Mouse (Mus musculus) effector memory CD4-positive, alpha-beta T cell, adult 7 months (primary cell): ENCODE measurements around the gene Rasl11a. TPM values are rescaled to one million over a fixed set of nuclear protein-coding genes. Genes with fewer than 3 reads are reported as not detected.

Experiments
- polyA plus RNA-seq: library from polyadenylated mRNA; unstranded; fragments of 100-300 nt; shearing (Covaris generic); gene quantifications from one replicate; pipeline ENCODE4 v1.2.1, GENCODE M21; 2017

Gene Rasl11a
- polyA plus RNA-seq: 15.8 TPM

DNA sequence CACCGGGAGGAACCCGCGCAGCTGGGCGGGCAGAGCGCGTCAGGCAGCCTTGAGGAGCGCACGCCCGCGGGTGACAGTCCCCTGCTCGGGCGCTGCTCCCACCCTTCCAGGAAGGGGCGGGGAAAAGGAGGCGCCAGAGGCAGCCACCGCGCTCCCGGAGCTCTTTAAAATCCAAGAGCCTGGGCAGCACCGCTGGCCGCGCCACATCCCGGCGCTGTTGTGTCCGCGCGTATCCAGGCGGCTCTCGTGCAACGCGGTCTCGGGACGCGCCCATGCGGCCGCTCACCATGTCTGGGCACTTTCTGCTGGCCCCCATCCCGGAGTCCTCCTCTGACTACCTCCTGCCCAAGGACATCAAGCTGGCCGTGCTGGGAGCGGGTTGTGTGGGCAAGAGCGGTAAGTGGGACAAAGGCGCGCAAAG, at the start of gene Rasl11a:
TSS of gene Rasl11a (plus strand) at position 127 of the 421 bp plus-strand sequence.

DNA sequence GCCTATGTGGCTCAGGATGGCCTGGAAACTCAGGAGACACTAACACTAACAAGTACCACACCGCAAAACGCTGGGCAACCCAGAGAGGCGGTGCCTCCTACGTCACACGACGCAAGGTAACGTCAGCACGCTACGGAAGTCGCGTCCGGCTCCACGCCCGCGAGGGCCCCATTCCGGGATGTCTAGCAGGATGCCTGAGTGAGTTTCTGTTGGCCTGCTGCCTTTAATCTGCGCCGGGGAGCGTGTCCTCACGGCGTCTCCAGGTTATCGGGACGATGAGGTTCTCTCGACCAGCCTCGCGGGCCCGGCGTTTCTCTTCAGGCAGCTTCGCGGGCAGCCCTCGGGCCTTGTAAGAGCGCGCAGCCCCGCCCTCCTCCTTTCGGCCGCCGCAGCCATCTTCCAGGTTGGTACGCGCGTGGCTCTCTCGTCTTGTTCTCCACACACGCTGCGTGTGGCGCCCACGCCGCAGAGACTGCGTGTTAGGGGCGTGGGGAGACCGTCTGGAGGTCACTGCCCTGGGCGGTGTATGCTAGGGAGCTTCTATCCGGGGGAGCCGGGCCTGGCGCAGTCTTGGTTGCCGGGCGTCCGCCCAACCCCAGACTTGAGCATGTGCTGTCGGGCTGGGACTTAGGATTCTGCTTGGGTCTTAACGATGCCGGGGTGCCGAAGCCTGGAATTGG, 12.0 kb upstream of the Rasl11a start, which contains the start of gene Rpl21:
TSS of gene Rpl21 (plus strand) at position 122 of the 680 bp plus-strand sequence.

Other genes with a start within 250 kb of the Rasl11a start
- 38.1 TPM for gene Usp12, start 50.1 kb upstream of the Rasl11a start, polyA plus RNA-seq
- 419 TPM for gene Rpl21, start 12.2 kb upstream of the Rasl11a start, polyA plus RNA-seq
- gene Gtf3a, start 103.6 kb downstream of the Rasl11a start, polyA plus RNA-seq: 49.7 TPM
- 19.5 TPM for gene Mtif3, start 118.7 kb downstream of the Rasl11a start, polyA plus RNA-seq
- 79.5 TPM for gene Lnx2, start 231.5 kb downstream of the Rasl11a start, polyA plus RNA-seq
- gene Polr1d, start 232.0 kb downstream of the Rasl11a start, polyA plus RNA-seq: 184 TPM